Mouse (Mus musculus) liver, embryonic 11.5 days (tissue): ENCODE results near the gene Nr1i2. TPM values are rescaled to one million over a fixed set of nuclear protein-coding genes. Genes with fewer than 3 reads are reported as not detected.
A peak's percentile ranks its signal among the peaks of the same experiment; 100 is the strongest.
"Not testable (repeated sequence)": the region's sequence is repeated elsewhere in the genome, so short reads cannot be mapped to it uniquely, and the experiment has no call there.

Experiments used
- ATAC-seq: fragments of 200-750 bp; cut with Nextera tagmentation; replicated peaks from 2 replicates; pipeline ENCODE4 v1.8.0; 2017; ENCODE audit warnings: moderate number of reproducible peaks, mild to moderate bottlenecking, moderate TSS enrichment, moderate library complexity; ENCODE audit not compliant: low FRiP score
- DNase-seq: peaks from one replicate; pipeline ENCODE4 v3.0.0-alpha.2; 2017; ENCODE audit warnings: low spot score
- H3K27ac ChIP-seq: fragments of 300-500 bp; sonication (generic); 2 replicates; pipeline ENCODE4 v1.5.1; 2014; ENCODE audit warnings: mild to moderate bottlenecking, low read depth, low read length, control low read depth
- H3K27me3 ChIP-seq: fragments of 300-500 bp; sonication (generic); replicated peaks from 2 replicates; pipeline ENCODE4 v1.6.1; 2014; ENCODE audit warnings: low read length, mixed read lengths; ENCODE audit not compliant: control insufficient read depth, insufficient read depth
- H3K36me3 ChIP-seq: fragments of 300-500 bp; sonication (generic); 2 replicates; pipeline ENCODE4 v1.6.1; 2014; ENCODE audit warnings: mild to moderate bottlenecking, low read length, moderate library complexity, mixed read lengths; ENCODE audit not compliant: control insufficient read depth, insufficient read depth
- H3K4me1 ChIP-seq: fragments of 300-500 bp; sonication (generic); replicated peaks from 2 replicates; pipeline ENCODE4 v1.6.1; 2014; ENCODE audit warnings: low read length, mixed read lengths; ENCODE audit not compliant: control insufficient read depth, insufficient read depth
- H3K4me2 ChIP-seq: fragments of 300-500 bp; sonication (generic); 2 replicates; pipeline ENCODE4 v1.6.1; 2014; ENCODE audit warnings: mild to moderate bottlenecking, control low read depth, moderate library complexity
- H3K4me3 ChIP-seq: fragments of 300-500 bp; sonication (generic); 2 replicates; pipeline ENCODE4 v1.5.1; 2014; ENCODE audit warnings: low read depth, low read length, control low read depth
- H3K9ac ChIP-seq: fragments of 300-500 bp; sonication (generic); 2 replicates; pipeline ENCODE4 v1.6.1; 2014; ENCODE audit warnings: low read depth, low read length, control low read depth
- H3K9me3 ChIP-seq: fragments of 300-500 bp; sonication (generic); 2 replicates; pipeline ENCODE4 v1.6.1; 2016; ENCODE audit warnings: low read length, inconsistent platforms, mixed read lengths; ENCODE audit not compliant: control insufficient read depth
- WGBS: fragments of 180-500 bp; shearing (Covaris S2); extraction: QIAGEN DNeasy Blood & Tissue Kit; methylation state at CpG from one replicate; pipeline ENCODE4 v1.1.7; 2014; 5-methylcytosine and 5-hydroxymethylcytosine counted together
- polyA plus RNA-seq: library from polyadenylated mRNA; unstranded; fragments of >200 nt; fragmentation: Nextera tagmentation; extraction: Ambion mirVana; gene quantifications from 2 replicates; pipeline ENCODE4 v1.2.1, GENCODE M21; 2014

The Nr1i2 gene
- polyA plus RNA-seq, 1 experiment from 2014 or later, result 1.8 TPM

DNA sequence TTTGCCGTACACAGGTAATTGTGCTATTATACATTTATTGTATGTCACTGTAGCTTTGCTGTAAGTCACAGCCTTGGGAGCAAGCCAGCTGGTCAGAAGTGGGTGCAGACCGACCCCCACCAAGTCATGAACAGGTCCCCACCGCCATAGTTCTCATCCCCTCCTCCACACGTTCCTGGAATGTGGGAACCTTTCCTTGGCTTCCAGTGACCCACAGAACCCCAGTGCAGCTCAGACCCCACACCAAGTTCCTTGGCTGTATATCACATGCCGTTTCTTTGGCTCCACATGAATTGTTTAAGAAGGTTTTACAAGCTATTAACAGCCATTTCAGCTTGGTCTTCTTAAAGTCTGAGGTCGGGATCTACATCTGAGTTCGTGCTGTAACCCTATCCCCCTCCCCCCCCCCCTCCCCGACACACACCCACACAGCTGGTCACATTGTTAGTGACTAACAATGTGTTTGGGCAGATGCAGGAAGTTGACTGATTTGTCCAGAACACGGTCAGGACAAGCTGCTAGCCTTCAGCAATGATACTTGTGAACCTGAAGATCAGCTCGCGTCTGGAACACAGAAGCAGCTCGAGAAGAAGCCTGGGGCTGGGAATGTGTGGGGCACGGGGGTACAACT, 46.2 kb downstream of the Nr1i2 start:
- no peaks in the 10 kb centered on the region for H3K9me3 ChIP-seq
- no peak for ATAC-seq
- H3K27me3 ChIP-seq, result no peaks in the 10 kb centered on the region
- no peak overlapping the region for H3K4me3 ChIP-seq
- WGBS, result 43% methylated on average over 13 of the region's 13 CpGs
- H3K4me2 ChIP-seq, result no peak overlapping the region
- no peak overlapping the region for H3K9ac ChIP-seq
- no peaks in the 10 kb centered on the region for H3K36me3 ChIP-seq
- no peak for DNase-seq
- H3K27ac ChIP-seq, result no peak overlapping the region
- H3K4me1 ChIP-seq, result 0 out of 2 replicates have a peak, but pooled peaks cover 2% of the 10 kb centered on the region

- DNase-seq, result no peak
- ATAC-seq, result no peak
- WGBS, result 89% methylated on average over 5 of the region's 5 CpGs
Observed at GRCm38 (mm10) chr16:38245849-38246585, 48.6 kb downstream of the Nr1i2 start.

GRCm38 (mm10) chr16:38245379-38245778, 49.2 kb downstream of the Nr1i2 start:
- no peak for DNase-seq
- no peaks in the 10 kb centered on the region for H3K9me3 ChIP-seq
- no peaks in the 10 kb centered on the region for H3K27me3 ChIP-seq
- no peak overlapping the region for H3K4me2 ChIP-seq
- no peak for ATAC-seq
- WGBS, result 85% methylated on average over 2 of the region's 2 CpGs
- H3K4me3 ChIP-seq, result no peak overlapping the region
- H3K27ac ChIP-seq, result no peak overlapping the region
- H3K36me3 ChIP-seq, result peaks cover 3% of the 10 kb centered on the region; the same call in 1 of the 2 replicates
- H3K9ac ChIP-seq, result no peak overlapping the region
- H3K4me1 ChIP-seq, result 0 out of 2 replicates have a peak, but pooled peaks cover 2% of the 10 kb centered on the region

More at GRCm38 (mm10) chr16:38245849-38246585, 48.6 kb downstream of the Nr1i2 start:
- H3K27me3 ChIP-seq, result no peaks in the 10 kb centered on the region
- peaks cover 3% of the 10 kb centered on the region; the same call in 1 of the 2 replicates for H3K36me3 ChIP-seq
- no peak overlapping the region for H3K4me2 ChIP-seq
- H3K9ac ChIP-seq, result no peak overlapping the region
- H3K4me1 ChIP-seq, result 0 out of 2 replicates have a peak, but pooled peaks cover 2% of the 10 kb centered on the region
- no peak overlapping the region for H3K4me3 ChIP-seq
- H3K27ac ChIP-seq, result no peak overlapping the region
- no peaks in the 10 kb centered on the region for H3K9me3 ChIP-seq

GRCm38 (mm10) chr16:38244111-38244510, 50.5 kb downstream of the Nr1i2 start:
- ATAC-seq, result no peak
- no peaks in the 10 kb centered on the region for H3K9me3 ChIP-seq
- H3K27me3 ChIP-seq, result no peaks in the 10 kb centered on the region
- no peak overlapping the region for H3K4me3 ChIP-seq
- no peak for DNase-seq
- H3K9ac ChIP-seq, result no peak overlapping the region
- 89% methylated on average over 6 of the region's 6 CpGs for WGBS
- H3K4me1 ChIP-seq, result 0 out of 2 replicates have a peak, but pooled peaks cover 2% of the 10 kb centered on the region
- H3K27ac ChIP-seq, result no peak overlapping the region
- peaks cover 3% of the 10 kb centered on the region; the same call in 1 of the 2 replicates for H3K36me3 ChIP-seq
- no peak overlapping the region for H3K4me2 ChIP-seq

DNA sequence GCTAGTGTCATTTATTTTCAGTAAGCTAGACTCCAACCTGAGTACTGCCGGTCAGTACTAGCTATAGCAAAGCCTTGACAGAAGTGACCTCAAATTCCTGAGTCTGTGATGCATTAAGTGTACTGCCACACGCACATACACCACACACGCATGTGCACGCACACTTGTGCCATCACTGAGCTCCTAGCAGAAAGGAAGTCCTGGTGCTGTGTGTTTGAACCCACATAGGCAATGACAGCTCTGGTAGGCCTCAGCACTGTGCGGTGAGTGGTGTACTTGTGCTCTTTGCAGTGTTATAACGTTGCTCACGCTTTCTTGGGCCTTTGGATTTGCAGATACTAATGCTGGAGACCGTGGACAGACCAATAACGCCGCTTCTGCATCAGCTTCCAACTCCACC, 54.5 kb downstream of the Nr1i2 start:
- no peaks in the 10 kb centered on the region for H3K4me1 ChIP-seq
- no peak overlapping the region for H3K4me3 ChIP-seq
- H3K4me2 ChIP-seq, result no peak overlapping the region

GRCm38 (mm10) chr16:38239729-38240128, 54.9 kb downstream of the Nr1i2 start:
- ATAC-seq, result no peak; the same call in 1 of the 2 replicates
- no peak overlapping the region for H3K4me3 ChIP-seq
- H3K4me1 ChIP-seq, result no peaks in the 10 kb centered on the region
- H3K36me3 ChIP-seq, result peaks cover 7% of the 10 kb centered on the region; the same call in 1 of the 2 replicates
- H3K9ac ChIP-seq, result no peak overlapping the region
- no peaks in the 10 kb centered on the region for H3K27me3 ChIP-seq
- no peak overlapping the region for H3K27ac ChIP-seq
- H3K9me3 ChIP-seq, result no peaks in the 10 kb centered on the region
- DNase-seq, result no peak
- no peak overlapping the region for H3K4me2 ChIP-seq
- 63% methylated on average over 5 of the region's 5 CpGs for WGBS

More for the DNA sequence above, 54.5 kb downstream of the Nr1i2 start:
- Histone ChIP-seq H3K27me3 (no peaks in the 10 kb centered on the region), H3K9me3 (no peaks in the 10 kb centered on the region), H3K27ac (no peak overlapping the region), H3K36me3 (peaks cover 7% of the 10 kb centered on the region; the same call in 1 of the 2 replicates), H3K9ac (no peak overlapping the region)
- 95% methylated on average over 10 of the region's 10 CpGs for WGBS
- DNase-seq (no peak), ATAC-seq (no peak)

GRCm38 (mm10) chr16:38236936-38237585, 57.6 kb downstream of the Nr1i2 start:
- H3K27me3 ChIP-seq, result no peaks in the 10 kb centered on the region
- H3K9me3 ChIP-seq, result no peaks in the 10 kb centered on the region
- H3K4me1 ChIP-seq, result no peaks in the 10 kb centered on the region
- DNase-seq, result no peak
- H3K9ac ChIP-seq, result no peak overlapping the region
- ATAC-seq, result peak; percentile 62
- H3K27ac ChIP-seq, result no peak overlapping the region
- no peak overlapping the region for H3K4me3 ChIP-seq
- peaks cover 7% of the 10 kb centered on the region; the same call in 1 of the 2 replicates for H3K36me3 ChIP-seq
- H3K4me2 ChIP-seq, result no peak overlapping the region
- WGBS, result 43% methylated on average over 4 of the region's 4 CpGs

DNA sequence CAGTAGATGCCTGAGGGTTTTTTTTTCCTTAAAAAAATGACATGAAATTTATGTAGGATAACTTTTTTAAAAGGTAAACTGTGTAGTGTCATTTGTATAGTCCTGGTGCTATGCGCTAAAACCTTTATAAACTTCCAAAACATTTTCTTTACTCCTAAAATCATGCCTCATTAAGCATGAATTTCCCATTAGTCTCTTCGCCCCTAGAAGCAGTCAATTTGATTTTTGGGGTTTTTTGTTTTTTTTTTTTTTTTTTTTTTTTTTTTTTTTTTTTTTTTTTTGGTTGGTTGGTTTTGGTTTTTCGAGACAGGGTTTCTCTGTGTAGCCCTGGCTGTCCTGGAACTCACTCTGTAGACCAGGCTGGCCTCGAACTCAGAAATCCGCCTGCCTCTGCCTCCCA, 72.1 kb downstream of the Nr1i2 start:
- ATAC-seq, DNase-seq, H3K4me3 ChIP-seq, H3K4me2 ChIP-seq, H3K27ac ChIP-seq, H3K27me3 ChIP-seq, H3K9ac ChIP-seq, H3K9me3 ChIP-seq, H3K4me1 ChIP-seq: not testable (repeated sequence)
- WGBS, result 94% methylated on average over 4 of the region's 5 CpGs
- H3K36me3 ChIP-seq, result peaks cover 18% of the 10 kb centered on the region
